Mouse (Mus musculus) inflammation-experienced regulatory T-cells, adult 6 months (primary cell): ENCODE data around the gene Hps3. TPM values are rescaled to one million over a fixed set of nuclear protein-coding genes. Genes with fewer than 3 reads are reported as not detected.

Experiments used
- polyA plus RNA-seq, 3 experiments: library from polyadenylated mRNA; unstranded; fragments of 100-300 nt; shearing (Covaris generic); gene quantifications; one replicate each; pipeline ENCODE4 v1.2.1; 2017

Hps3 gene
- polyA plus RNA-seq, 3 experiments from 2014 or later = 20.5 to 37.9 (median 25.7) TPM

Other genes starting within 250 kb of the Hps3 start
- 1 to 10 TPM in 2 of 3 experiments, under 1 TPM in 1; 0.20 to 1.7 (median 1.4) TPM for gene Cp, start 78.3 kb downstream of the Hps3 start, polyA plus RNA-seq
- gene Hltf, start 22.5 kb upstream of the Hps3 start, polyA plus RNA-seq = 10 to 100 TPM; 62.5 to 86.2 (median 76.9) TPM
- gene Gyg, start 120.0 kb upstream of the Hps3 start, polyA plus RNA-seq = 100 to 1,000 TPM in 2 of 3 experiments, 10 to 100 TPM in 1; 92.6 to 129 (median 107) TPM
- gene Cpa3, start 206.9 kb upstream of the Hps3 start, polyA plus RNA-seq = under 1 TPM in 1 of 3 experiments, not detected in 2; 0.70 TPM
- not detected for gene Cpb1, start 240.4 kb upstream of the Hps3 start, polyA plus RNA-seq